12 mouse cellular contexts compared by ENCODE assay signal in the genomic region with DNA sequence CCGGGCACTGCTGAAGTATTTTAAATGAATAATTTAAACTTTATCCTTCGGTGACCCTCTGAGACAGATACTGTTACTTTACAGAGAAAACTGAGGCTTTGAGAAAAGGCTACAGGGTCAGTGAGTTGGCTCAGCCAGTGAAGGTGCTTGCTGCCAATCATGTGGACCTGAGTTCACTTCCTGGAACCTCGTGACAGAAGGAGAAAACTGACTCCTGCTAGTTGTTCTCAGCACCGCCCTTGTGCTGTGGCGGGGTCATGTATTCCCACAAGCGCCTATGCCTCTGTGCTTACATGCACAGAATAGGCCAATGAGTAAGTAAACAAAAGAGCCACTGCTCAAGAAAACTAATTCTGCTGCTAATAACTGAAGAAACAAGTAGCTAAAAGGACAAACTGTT.
"Had no signal": no experiment of that assay in that cellular context is flagged by ENCODE, and none has a peak within 500 bp of the region (broad histone marks: within the 10 kb centered on the region; RNA-seq: fewer than 3 reads in every experiment).

No protein-coding gene starts in this region.

- H3K27ac ChIP-seq: liver, embryonic 13.5 days; lung, embryonic 15.5 days; macrophage; midbrain, embryonic 15.5 days; neural tube, embryonic 12.5 days had no signal

- H3K4me1 ChIP-seq: liver, embryonic 13.5 days; lung, embryonic 15.5 days; megakaryocyte, embryonic 14.5 days; midbrain, embryonic 15.5 days; neural tube, embryonic 12.5 days had no signal

- H3K9me3 ChIP-seq: liver, embryonic 13.5 days; lung, embryonic 15.5 days; midbrain, embryonic 15.5 days; neural tube, embryonic 12.5 days had no signal

- H3K36me3 ChIP-seq: liver, embryonic 13.5 days; lung, embryonic 15.5 days; midbrain, embryonic 15.5 days; neural tube, embryonic 12.5 days had no signal

- H3K27me3 ChIP-seq: liver, embryonic 13.5 days; lung, embryonic 15.5 days; megakaryocyte, embryonic 14.5 days; midbrain, embryonic 15.5 days; neural tube, embryonic 12.5 days had no signal

- ATAC-seq: liver, postnatal 0 days; midbrain, embryonic 15.5 days had no signal

- H3K4me3 ChIP-seq: liver, embryonic 13.5 days; lung, embryonic 15.5 days; megakaryocyte, embryonic 14.5 days; midbrain, embryonic 15.5 days; neural tube, embryonic 12.5 days had no signal

- H3K9ac ChIP-seq: liver, embryonic 13.5 days; liver, postnatal 0 days; lung, embryonic 15.5 days; midbrain, embryonic 15.5 days; neural tube, embryonic 12.5 days had no signal

- H3K4me2 ChIP-seq: liver, embryonic 13.5 days; lung, embryonic 15.5 days; midbrain, embryonic 11.5 days; midbrain, embryonic 15.5 days; neural tube, embryonic 12.5 days had no signal

- DNase-seq: left cerebral cortex, postnatal 4 days; liver, embryonic 13.5 days; liver, postnatal 0 days; lung, postnatal 14 days; thymus, adult 18-20 months; thymus, postnatal 25 days had no signal
